Mouse (Mus musculus): ENCODE data around the gene 4930404N11Rik. TPM values are rescaled to one million over a fixed set of nuclear protein-coding genes. Genes with fewer than 3 reads are reported as not detected.

The 4930404N11Rik gene
- polyA plus RNA-seq, 1 experiment from 2014 or later = 0.45 TPM

- ATAC-seq (replicated peaks; ENCODE audit: low FRiP score, low read depth) = 0 out of 2 replicates have a peak, but pooled peaks have one; percentile 26
- H3K9me3 ChIP-seq (replicated peaks; ENCODE audit: low read length) = no peaks in the 10 kb centered on the region
- peak; percentile 89 for TF ChIP-seq CTCF (IDR thresholded peaks at IDR 0.05; ENCODE audit: low read depth)
- no peaks in the 10 kb centered on the region for H3K27me3 ChIP-seq (ENCODE audit: insufficient read depth, low read length)
- H3K4me3 ChIP-seq (replicated peaks; ENCODE audit: low read depth, low read length) = no peak overlapping the region
- peak; percentile 73 for DNase-seq (ENCODE audit: low spot score)
- peaks cover 20% of the 10 kb centered on the region; the same call in 1 of the 2 replicates for H3K36me3 ChIP-seq (ENCODE audit: insufficient read depth, low read length)
- no peak overlapping the region for H3K9ac ChIP-seq (ENCODE audit: low read depth, low read length)
- H3K4me1 ChIP-seq (replicated peaks; ENCODE audit: insufficient read depth, low read length) = peaks cover 26% of the 10 kb centered on the region
- WGBS = 55% methylated on average over 23 of the region's 23 CpGs
- H3K27ac ChIP-seq = 0 out of 2 replicates have a peak overlapping the region, but pooled peaks have one; percentile 6
- H3K4me2 ChIP-seq (ENCODE audit: low read length) = no peak overlapping the region
Measured at GRCm38 (mm10) chr10:81389801-81390677, 24.4 kb upstream of the 4930404N11Rik start.

- Histone ChIP-seq H3K27me3 (ENCODE audit: insufficient read depth, low read length) (no peaks in the 10 kb centered on the region), H3K4me3 (replicated peaks; ENCODE audit: low read depth, low read length) (no peak overlapping the region), H3K27ac (0 out of 2 replicates have a peak overlapping the region, but pooled peaks have one; percentile 6), H3K9ac (ENCODE audit: low read depth, low read length) (0 out of 2 replicates have a peak overlapping the region, but pooled peaks have one; percentile 18), H3K36me3 (ENCODE audit: insufficient read depth, low read length) (peaks cover 20% of the 10 kb centered on the region; the same call in 1 of the 2 replicates), H3K4me1 (replicated peaks; ENCODE audit: insufficient read depth, low read length) (peaks cover 28% of the 10 kb centered on the region), H3K4me2 (ENCODE audit: low read length) (no peak overlapping the region), H3K9me3 (replicated peaks; ENCODE audit: low read length) (no peaks in the 10 kb centered on the region)
- ATAC-seq (replicated peaks; ENCODE audit: low FRiP score, low read depth) (no peak), DNase-seq (ENCODE audit: low spot score) (no peak)
- 43% methylated on average over 3 of the region's 3 CpGs for WGBS
- no peak for TF ChIP-seq CTCF (IDR thresholded peaks at IDR 0.05; ENCODE audit: low read depth)
Measured at GRCm38 (mm10) chr10:81389373-81389772, 23.8 kb upstream of the 4930404N11Rik start.

- ATAC-seq (replicated peaks; ENCODE audit: low FRiP score, low read depth) (no peak), DNase-seq (ENCODE audit: low spot score) (no peak)
- Histone ChIP-seq H3K9me3 (replicated peaks; ENCODE audit: low read length) (no peaks in the 10 kb centered on the region), H3K27ac (0 out of 2 replicates have a peak within 1 kb of the TSS, but pooled peaks have one; percentile 6), H3K4me3 (replicated peaks; ENCODE audit: low read depth, low read length) (no peak within 1 kb of the TSS), H3K36me3 (ENCODE audit: insufficient read depth, low read length) (peaks cover 20% of the 10 kb centered on the region; the same call in 1 of the 2 replicates), H3K9ac (ENCODE audit: low read depth, low read length) (0 out of 2 replicates have a peak within 1 kb of the TSS, but pooled peaks have one; percentile 18), H3K4me2 (ENCODE audit: low read length) (no peak within 1 kb of the TSS), H3K27me3 (ENCODE audit: insufficient read depth, low read length) (no peaks in the 10 kb centered on the region), H3K4me1 (replicated peaks; ENCODE audit: insufficient read depth, low read length) (peaks cover 25% of the 10 kb centered on the region)
- 64% methylated on average over 5 of the region's 5 CpGs for WGBS
- TF ChIP-seq CTCF (IDR thresholded peaks at IDR 0.05; ENCODE audit: low read depth) = no peak
Measured at GRCm38 (mm10) chr10:81388505-81389055, 23.0 kb upstream of the 4930404N11Rik start, which contains the start of gene Gm48552. Gm48552 (plus strand) TSS chr10:81389005.

- H3K27me3 ChIP-seq (ENCODE audit: insufficient read depth, low read length) = no peaks in the 10 kb centered on the region
- no peak overlapping the region for H3K4me3 ChIP-seq (replicated peaks; ENCODE audit: low read depth, low read length)
- TF ChIP-seq CTCF (IDR thresholded peaks at IDR 0.05; ENCODE audit: low read depth) = no peak
- peaks cover 19% of the 10 kb centered on the region; the same call in 1 of the 2 replicates for H3K4me1 ChIP-seq (replicated peaks; ENCODE audit: insufficient read depth, low read length)
- H3K9me3 ChIP-seq (replicated peaks; ENCODE audit: low read length) = no peaks in the 10 kb centered on the region
- H3K27ac ChIP-seq = no peak overlapping the region
- ATAC-seq (replicated peaks; ENCODE audit: low FRiP score, low read depth) (no peak), DNase-seq (ENCODE audit: low spot score) (no peak)
- WGBS = 96% methylated on average over 20 of the region's 20 CpGs
- peaks cover 20% of the 10 kb centered on the region; the same call in 1 of the 2 replicates for H3K36me3 ChIP-seq (ENCODE audit: insufficient read depth, low read length)
- H3K4me2 ChIP-seq (ENCODE audit: low read length) = no peak overlapping the region
- no peak overlapping the region for H3K9ac ChIP-seq (ENCODE audit: low read depth, low read length)
Measured at GRCm38 (mm10) chr10:81387716-81388115, 22.1 kb upstream of the 4930404N11Rik start.

GRCm38 (mm10) chr10:81385603-81386306 is 20.1 kb upstream of the 4930404N11Rik start:
- WGBS = 76% methylated on average over 22 of the region's 22 CpGs
- TF ChIP-seq CTCF (IDR thresholded peaks at IDR 0.05; ENCODE audit: low read depth) = no peak
- no peak for DNase-seq (ENCODE audit: low spot score)
- H3K9me3 ChIP-seq (replicated peaks; ENCODE audit: low read length) = no peaks in the 10 kb centered on the region
- no peak for ATAC-seq (replicated peaks; ENCODE audit: low FRiP score, low read depth)
- H3K27me3 ChIP-seq (ENCODE audit: insufficient read depth, low read length) = no peaks in the 10 kb centered on the region
- peak overlapping the region; percentile 85 for H3K4me2 ChIP-seq (ENCODE audit: low read length)
- peaks cover 20% of the 10 kb centered on the region; the same call in 1 of the 2 replicates for H3K36me3 ChIP-seq (ENCODE audit: insufficient read depth, low read length)
- peaks cover 19% of the 10 kb centered on the region; the same call in 1 of the 2 replicates for H3K4me1 ChIP-seq (replicated peaks; ENCODE audit: insufficient read depth, low read length)
- H3K9ac ChIP-seq (ENCODE audit: low read depth, low read length) = peak overlapping the region; percentile 74; the same call in 1 of the 2 replicates
- H3K27ac ChIP-seq = peak overlapping the region; percentile 90; the same call in 1 of the 2 replicates
- H3K4me3 ChIP-seq (replicated peaks; ENCODE audit: low read depth, low read length) = no peak overlapping the region
